Comparison of ENCODE assay signal across 12 mouse cellular contexts in genomic region chr19:43949111-43949810, GRCm38 (mm10). TPM values are rescaled to one million over a fixed set of nuclear protein-coding genes. Genes with fewer than 3 reads are reported as not detected.
A peak's percentile ranks its signal among the peaks of the same experiment; 100 is the strongest.
DNase-seq lines count a peak whose midpoint lies in the region; ATAC-seq and TF ChIP-seq lines count a peak whose summit lies in the region.
"Had no signal": no experiment of that assay in that cellular context is flagged by ENCODE, and none has a peak within 500 bp of the region (broad histone marks: within the 10 kb centered on the region; RNA-seq: fewer than 3 reads in every experiment).

No protein-coding gene starts in this region.

- intact Hi-C loops in heart, postnatal 25 days (cut with DNase I) = no loop called here
- intact Hi-C loops in gastrocnemius, postnatal 36 days (cut with DNase I) = no loop called here

- no peaks in the 10 kb centered on the region for H3K9me3 ChIP-seq in hindbrain, embryonic 11.5 days (ENCODE audit: control insufficient read depth, low read length)
- H3K9me3 ChIP-seq in hindbrain, embryonic 13.5 days = no peaks in the 10 kb centered on the region
- H3K9me3 ChIP-seq in E14TG2a.4 (ENCODE audit: low read length) = no peaks in the 10 kb centered on the region
- H3K9me3 ChIP-seq in embryonic facial prominence, embryonic 10.5 days = no peaks in the 10 kb centered on the region
- no peaks in the 10 kb centered on the region for H3K9me3 ChIP-seq in limb, embryonic 15.5 days
- H3K9me3 ChIP-seq: midbrain, embryonic 12.5 days had no signal

- no peak for TF ChIP-seq CTCF in E14TG2a.4 (conservative IDR thresholded peaks at IDR 0.05; ENCODE audit: low read length)

- H3K27me3 ChIP-seq in hindbrain, embryonic 11.5 days (ENCODE audit: control insufficient read depth, insufficient read depth, low read length) = no peaks in the 10 kb centered on the region
- H3K27me3 ChIP-seq in hindbrain, embryonic 13.5 days = no peaks in the 10 kb centered on the region
- H3K27me3 ChIP-seq in E14TG2a.4 (ENCODE audit: insufficient read depth, low read length) = no peaks in the 10 kb centered on the region; the same call in 1 of the 2 replicates
- H3K27me3 ChIP-seq in embryonic facial prominence, embryonic 10.5 days (replicated peaks; ENCODE audit: low read depth, poor library complexity, severe bottlenecking) = no peaks in the 10 kb centered on the region
- no peaks in the 10 kb centered on the region for H3K27me3 ChIP-seq in limb, embryonic 15.5 days
- H3K27me3 ChIP-seq: midbrain, embryonic 12.5 days had no signal

- no peak overlapping the region for H3K9ac ChIP-seq in hindbrain, embryonic 11.5 days (ENCODE audit: low read depth, low read length)
- no peak overlapping the region for H3K9ac ChIP-seq in hindbrain, embryonic 13.5 days
- no peak overlapping the region for H3K9ac ChIP-seq in limb, embryonic 15.5 days
- H3K9ac ChIP-seq: midbrain, embryonic 12.5 days had no signal

- no peak overlapping the region for H3K4me3 ChIP-seq in hindbrain, embryonic 11.5 days (ENCODE audit: low read depth, low read length)
- no peak overlapping the region for H3K4me3 ChIP-seq in hindbrain, embryonic 13.5 days
- H3K4me3 ChIP-seq in E14TG2a.4 (replicated peaks; ENCODE audit: low read length) = peak overlapping the region; percentile 41
- no peak overlapping the region for H3K4me3 ChIP-seq in embryonic facial prominence, embryonic 10.5 days
- peak overlapping the region; percentile 13 for H3K4me3 ChIP-seq in limb, embryonic 15.5 days
- H3K4me3 ChIP-seq: left cerebral cortex, adult 2 months; midbrain, embryonic 12.5 days had no signal

- H3K36me3 ChIP-seq in hindbrain, embryonic 11.5 days (ENCODE audit: control insufficient read depth, insufficient read depth, low read length) = no peaks in the 10 kb centered on the region
- no peaks in the 10 kb centered on the region for H3K36me3 ChIP-seq in hindbrain, embryonic 13.5 days
- H3K36me3 ChIP-seq in E14TG2a.4 (ENCODE audit: insufficient read depth, low read length) = no peaks in the 10 kb centered on the region
- H3K36me3 ChIP-seq in embryonic facial prominence, embryonic 10.5 days (replicated peaks) = no peaks in the 10 kb centered on the region
- no peaks in the 10 kb centered on the region for H3K36me3 ChIP-seq in limb, embryonic 15.5 days
- H3K36me3 ChIP-seq: midbrain, embryonic 12.5 days had no signal

- peak; percentile 35 for DNase-seq in hindbrain, embryonic 11.5 days (ENCODE audit: low spot score)
- peak; percentile 62 for DNase-seq in embryonic facial prominence, embryonic 10.5 days (ENCODE audit: low spot score)
- DNase-seq in heart, postnatal 25 days (ENCODE audit: low spot score) = no peak
- no peak for DNase-seq in gastrocnemius, postnatal 36 days
- DNase-seq in layer of hippocampus, adult 18-20 months (ENCODE audit: low spot score in 2 of 2) = no peak
- DNase-seq: cerebellum, adult 18-20 months; heart, postnatal 36 days had no signal

- H3K27ac ChIP-seq in hindbrain, embryonic 11.5 days (ENCODE audit: low read depth, low read length) = no peak overlapping the region
- H3K27ac ChIP-seq in hindbrain, embryonic 13.5 days = no peak overlapping the region
- no peak overlapping the region; the same call in 1 of the 2 replicates for H3K27ac ChIP-seq in embryonic facial prominence, embryonic 10.5 days (replicated peaks)
- peak overlapping the region; percentile 75 for H3K27ac ChIP-seq in limb, embryonic 15.5 days
- H3K27ac ChIP-seq: left cerebral cortex, adult 2 months; midbrain, embryonic 12.5 days had no signal

- H3K4me1 ChIP-seq in hindbrain, embryonic 11.5 days (replicated peaks; ENCODE audit: control insufficient read depth, insufficient read depth, low read length) = no peaks in the 10 kb centered on the region
- H3K4me1 ChIP-seq in hindbrain, embryonic 13.5 days (replicated peaks) = peaks cover 8% of the 10 kb centered on the region
- H3K4me1 ChIP-seq in E14TG2a.4 (replicated peaks; ENCODE audit: low read depth, low read length) = peaks cover 11% of the 10 kb centered on the region
- peaks cover 9% of the 10 kb centered on the region for H3K4me1 ChIP-seq in embryonic facial prominence, embryonic 10.5 days
- peaks cover 9% of the 10 kb centered on the region for H3K4me1 ChIP-seq in limb, embryonic 15.5 days

- H3K4me2 ChIP-seq in hindbrain, embryonic 11.5 days (replicated peaks; ENCODE audit: low read depth, low read length) = no peak overlapping the region
- H3K4me2 ChIP-seq in hindbrain, embryonic 13.5 days = no peak overlapping the region
- peak overlapping the region; percentile 36 for H3K4me2 ChIP-seq in limb, embryonic 15.5 days
- H3K4me2 ChIP-seq: midbrain, embryonic 12.5 days had no signal

- 5% methylated on average over 9 of the region's 12 CpGs for whole genome bisulfite sequencing in hindbrain, embryonic 11.5 days
- WGBS in hindbrain, embryonic 13.5 days = 3% methylated on average over 12 of the region's 12 CpGs
- WGBS in embryonic facial prominence, embryonic 10.5 days = 6% methylated on average over 12 of the region's 12 CpGs
- 3% methylated on average over 12 of the region's 12 CpGs for WGBS in limb, embryonic 15.5 days

- no peak for ATAC-seq in hindbrain, embryonic 11.5 days (ENCODE audit: low FRiP score)
- no peak for ATAC-seq in hindbrain, embryonic 13.5 days (ENCODE audit: low FRiP score)
- peak; percentile 84 for ATAC-seq in limb, embryonic 15.5 days (ENCODE audit: insufficient number of reproducible peaks, low FRiP score, low TSS enrichment, low read depth)

RNA-seq across cellular contexts. Expression of gene Dnmbp, which starts 9.3 kb away (rescaled TPM):
- polyA plus RNA-seq in hindbrain, embryonic 11.5 days (2014; fragmentation: Nextera tagmentation; extraction: Ambion mirVana) = 12.2 and 13.5 TPM in 2 replicates
- polyA plus RNA-seq in hindbrain, embryonic 13.5 days (2015; fragmentation: Nextera tagmentation; extraction: Ambion mirVana) = 9.2 and 10.8 TPM in 2 replicates
- polyA plus RNA-seq in embryonic facial prominence, embryonic 10.5 days (2016; fragmentation: Nextera tagmentation; extraction: Ambion mirVana) = 20.4 and 20.8 TPM in 2 replicates
- polyA plus RNA-seq in limb, embryonic 15.5 days (2015; fragmentation: Nextera tagmentation; extraction: Ambion mirVana) = 22.9 and 23.8 TPM in 2 replicates
- total RNA-seq in heart, postnatal 25 days (2021) = 1 to 10 TPM; 8.2 to 9.8 TPM
- 1 to 10 TPM; 8.3 to 9.7 TPM for total RNA-seq in gastrocnemius, postnatal 36 days (2021)
- total RNA-seq in layer of hippocampus, adult 18-20 months (2021) = 10 to 100 TPM in 1 of 2 experiments, 1 to 10 TPM in 1; 9.8 to 10.3 TPM

RNA-seq across cellular contexts. Expression of gene Cpn1, which starts 37.1 kb away (rescaled TPM):
- polyA plus RNA-seq in hindbrain, embryonic 11.5 days (2014; fragmentation: Nextera tagmentation; extraction: Ambion mirVana) = 0.54 and 0.80 TPM in 2 replicates
- polyA plus RNA-seq in hindbrain, embryonic 13.5 days (2015; fragmentation: Nextera tagmentation; extraction: Ambion mirVana) = 0.32 and 0.48 TPM in 2 replicates
- 0.07 and 0.13 TPM in 2 replicates for polyA plus RNA-seq in embryonic facial prominence, embryonic 10.5 days (2016; fragmentation: Nextera tagmentation; extraction: Ambion mirVana)
- 0.18 TPM in 1 of 2 replicates, not detected in the other for polyA plus RNA-seq in limb, embryonic 15.5 days (2015; fragmentation: Nextera tagmentation; extraction: Ambion mirVana)
- total RNA-seq in heart, postnatal 25 days (2021) = under 1 TPM; 0.16 to 0.31 TPM
- total RNA-seq in gastrocnemius, postnatal 36 days (2021) = not detected
- under 1 TPM; 0.15 to 0.30 TPM for total RNA-seq in layer of hippocampus, adult 18-20 months (2021)

Comparison
In these comparisons a context has a peak if more than half of its experiments do, and no peak if none do; other contexts are left out.
1. DNase-seq: peak in hindbrain, embryonic 11.5 days (single experiment) and embryonic facial prominence, embryonic 10.5 days (single experiment); none in heart, postnatal 25 days (single experiment), gastrocnemius, postnatal 36 days (0 of 2) and layer of hippocampus, adult 18-20 months (0 of 2).
2. H3K4me3 ChIP-seq: peak in E14TG2a.4 (single experiment) and limb, embryonic 15.5 days (single experiment); none in hindbrain, embryonic 11.5 days (single experiment), hindbrain, embryonic 13.5 days (single experiment) and embryonic facial prominence, embryonic 10.5 days (single experiment).